8 mouse cellular contexts compared by ENCODE assay signal in genomic region chr19:6015511-6016315, GRCm38 (mm10). TPM values are rescaled to one million over a fixed set of nuclear protein-coding genes. Genes with fewer than 3 reads are reported as not detected.
DNase-seq lines count a peak whose midpoint lies in the region; ATAC-seq lines count a peak whose summit lies in the region.

Capn1 (minus strand) TSS chr19:6015897.

- peak; percentile 80 to 93 for DNase-seq in adrenal gland, adult (ENCODE audit: inconsistent age in 2 of 2, low spot score in 1 of 2)
- peak; percentile 84 for DNase-seq in embryo, embryonic 11 days
- DNase-seq in gastrocnemius, postnatal 25 days = peak; percentile 88
- peak; percentile 88 for DNase-seq in intestine, embryonic 14.5 days (ENCODE audit: low spot score)
- peak; percentile 65 to 73 for DNase-seq in left cerebral cortex, postnatal 25 days (ENCODE audit: low spot score in 2 of 2)
- DNase-seq in mesoderm, embryonic 11.5 days (ENCODE audit: low read depth, low spot score) = peak; percentile 71
- peak; percentile 35 to 56 for DNase-seq in right cerebral cortex, postnatal 36 days (ENCODE audit: low spot score in 2 of 2)
- peak; percentile 82 for DNase-seq in yolk sac, embryonic 10.5 days (ENCODE audit: low spot score)

- H3K4me2 ChIP-seq in intestine, embryonic 14.5 days (ENCODE audit: low read length) = peak within 1 kb of the TSS; percentile 91

- H3K9ac ChIP-seq in intestine, embryonic 14.5 days (ENCODE audit: low read length) = peak within 1 kb of the TSS; percentile 57

- H3K4me3 ChIP-seq in intestine, embryonic 14.5 days (ENCODE audit: low read depth, low read length) = peak within 1 kb of the TSS; percentile 54

- intact Hi-C loops in left cerebral cortex, postnatal 25 days (cut with DNase I) = loop anchor here (2.0 kb wide), 1 partner anchor 91 kb away; the partner anchor contains the start of gene Cdc42ep2

- H3K36me3 ChIP-seq in intestine, embryonic 14.5 days (ENCODE audit: control insufficient read depth, insufficient read depth, low read length) = no peaks in the 10 kb centered on the region

- 3% methylated on average over 40 of the region's 40 CpGs for WGBS in intestine, embryonic 14.5 days

- H3K27me3 ChIP-seq in intestine, embryonic 14.5 days (replicated peaks; ENCODE audit: control insufficient read depth, insufficient read depth, low read length) = peaks cover 9% of the 10 kb centered on the region; the same call in 1 of the 2 replicates

- peak within 1 kb of the TSS; percentile 29; the same call in 1 of the 2 replicates for H3K27ac ChIP-seq in intestine, embryonic 14.5 days (ENCODE audit: low read depth)

- peak; percentile 70 for ATAC-seq in intestine, embryonic 14.5 days (replicated peaks; ENCODE audit: low FRiP score, low TSS enrichment, low read depth)

- peaks cover 6% of the 10 kb centered on the region; the same call in 1 of the 2 replicates for H3K4me1 ChIP-seq in intestine, embryonic 14.5 days (replicated peaks; ENCODE audit: control insufficient read depth, insufficient read depth, low read length)

- H3K9me3 ChIP-seq in intestine, embryonic 14.5 days (ENCODE audit: control insufficient read depth, low read length) = no peaks in the 10 kb centered on the region

RNA-seq across cellular contexts. Expression of gene Capn1, which starts in this region (rescaled TPM):
- total RNA-seq in gastrocnemius, postnatal 25 days (2021) = 10 to 100 TPM; 76.8 to 81.5 TPM
- 9.4 and 10.1 TPM in 2 replicates for polyA plus RNA-seq in intestine, embryonic 14.5 days (2014; fragmentation: Nextera tagmentation; extraction: Ambion mirVana)
- total RNA-seq in left cerebral cortex, postnatal 25 days (2021) = 10 to 100 TPM; 17.5 to 18.5 TPM

Comparison
In these comparisons a context has a peak if more than half of its experiments do, and no peak if none do; other contexts are left out.
1. Peak in every context shown above with its lines: DNase-seq, ATAC-seq, H3K4me3 ChIP-seq and H3K27ac ChIP-seq.